Mouse (Mus musculus) brain, adult 2 months (tissue): Measurements from ENCODE around the gene Ubxn7.

Experiments used
- DNase-seq: peaks from one replicate; pipeline ENCODE4 v3.0.0; 2011; ENCODE audit warnings: low read depth, low spot score

Ubxn7 gene

DNA sequence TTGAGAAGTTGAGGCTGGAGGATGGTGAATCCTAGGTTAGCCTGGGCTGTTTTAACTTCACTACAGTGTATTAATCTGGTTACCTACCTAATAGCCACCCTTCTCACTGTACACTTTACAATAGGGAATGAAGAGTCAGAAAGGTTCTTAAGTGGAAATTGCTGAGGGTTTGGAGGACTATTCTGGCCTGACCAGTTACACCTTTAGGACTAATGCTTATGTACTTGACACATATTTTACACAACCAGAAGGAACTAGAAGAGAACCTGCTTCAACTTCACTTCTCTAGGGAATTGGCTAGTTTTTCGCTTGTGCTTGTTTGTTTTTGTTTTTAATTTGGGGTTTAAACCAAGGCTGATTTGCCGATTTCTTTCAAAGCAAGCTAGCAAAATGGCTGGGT lies 101.1 kb downstream of the Ubxn7 start:
- DNase-seq: no peak

DNA sequence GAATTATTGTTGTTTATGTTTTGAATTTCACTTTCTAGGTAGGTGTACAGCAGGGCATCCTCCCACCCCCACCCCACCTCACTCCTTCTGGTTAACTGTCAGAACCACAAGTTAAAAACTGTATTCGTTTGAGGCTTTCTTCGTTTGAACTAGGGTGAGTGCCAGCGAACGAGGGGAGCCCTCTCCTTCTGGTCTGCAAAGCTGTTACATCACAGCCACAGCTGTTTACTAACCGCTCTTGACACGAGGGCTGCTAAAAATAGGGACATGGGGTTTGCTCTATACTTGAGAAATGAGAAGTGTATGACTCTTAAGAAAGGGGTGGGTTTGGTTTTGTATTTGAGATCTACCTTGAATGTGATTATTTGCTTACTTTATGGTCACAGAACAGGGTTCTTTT lies 102.0 kb downstream of the Ubxn7 start:
- DNase-seq: peak; percentile 42

DNA sequence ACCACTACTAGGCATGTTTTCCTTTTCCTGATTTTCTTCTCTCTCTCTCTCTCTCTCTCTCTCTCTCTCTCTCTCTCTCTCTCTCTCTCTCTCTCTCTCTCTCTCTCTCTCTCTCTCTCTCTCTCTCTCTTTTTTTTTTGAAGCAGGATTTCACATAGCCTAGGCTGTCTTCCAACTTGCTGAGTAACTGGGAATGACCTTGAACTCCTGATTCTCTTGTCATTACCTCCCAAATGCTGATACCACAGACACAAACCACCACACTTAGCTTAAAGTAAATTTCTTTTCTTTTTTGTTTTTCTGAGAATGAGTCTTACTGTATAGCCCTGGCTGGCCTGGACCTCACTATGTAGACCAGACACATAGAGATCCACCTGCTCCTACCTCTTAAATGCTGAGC lies 102.6 kb downstream of the Ubxn7 start:
- no peak for DNase-seq

GRCm38 (mm10) chr16:32436657-32437056 lies 104.6 kb downstream of the Ubxn7 start:
- no peak for DNase-seq

- no peak for DNase-seq
Observed at GRCm38 (mm10) chr16:32437266-32437665, 105.2 kb downstream of the Ubxn7 start.

GRCm38 (mm10) chr16:32441432-32441831 lies 109.4 kb downstream of the Ubxn7 start:
- no peak for DNase-seq
